Mouse (Mus musculus) C2C12 (cell line): ENCODE measurements around the gene Tnfrsf26.
"Not testable (repeated sequence)": the region's sequence is repeated elsewhere in the genome, so short reads cannot be mapped to it uniquely, and the experiment has no call there.

Experiments
- CTCF ChIP-seq: IDR thresholded peaks from one replicate; pipeline ENCODE4 v1.5.1; 2011; ENCODE audit not compliant: control insufficient read depth, insufficient read depth, insufficient read length
- MAX ChIP-seq: IDR thresholded peaks from one replicate; pipeline ENCODE4 v1.6.1; 2011; ENCODE audit warnings: mild to moderate bottlenecking, control low read depth
- MYOD1 ChIP-seq: IDR thresholded peaks from one replicate; pipeline ENCODE4 v1.6.1; 2011; ENCODE audit warnings: low read depth; ENCODE audit not compliant: control insufficient read depth, insufficient read length
- MYOG ChIP-seq: IDR thresholded peaks from one replicate; pipeline ENCODE4 v1.6.1; 2011; ENCODE audit not compliant: control insufficient read depth, insufficient read length; ENCODE audit errors: extremely low read depth
- USF1 ChIP-seq: IDR thresholded peaks from one replicate; pipeline ENCODE4 v1.6.1; 2011; ENCODE audit warnings: low read depth, mild to moderate bottlenecking, control low read depth, moderate library complexity

- not testable (repeated sequence) for TF ChIP-seq CTCF, MYOD1, MYOG, USF1, MAX
These were observed 21.3 kb upstream of the Tnfrsf26 start for GRCm38 (mm10) chr7:143649769-143650346.
